Mouse (Mus musculus) layer of hippocampus, adult 8-10 months (tissue): Measurements from ENCODE around the gene Ccnk. TPM values are rescaled to one million over a fixed set of nuclear protein-coding genes. Genes with fewer than 3 reads are reported as not detected.

Source experiments
- DNase-seq, 2 experiments: peaks; one replicate each; pipeline ENCODE4 v3.0.0; 2022; ENCODE audit warnings: low spot score in 2 of 2
- total RNA-seq, 4 experiments: library from RNA; stranded (reverse); gene quantifications; 2 replicates each; pipeline ENCODE4 v1.2.4; 2022

Gene Ccnk
- total RNA-seq, 4 experiments from 2014 or later = 31.6 to 35.5 (median 34.2) TPM

- DNase-seq = no peak
Measured at GRCm38 (mm10) chr12:108221206-108221605, 41.8 kb downstream of the Ccnk start.

DNA sequence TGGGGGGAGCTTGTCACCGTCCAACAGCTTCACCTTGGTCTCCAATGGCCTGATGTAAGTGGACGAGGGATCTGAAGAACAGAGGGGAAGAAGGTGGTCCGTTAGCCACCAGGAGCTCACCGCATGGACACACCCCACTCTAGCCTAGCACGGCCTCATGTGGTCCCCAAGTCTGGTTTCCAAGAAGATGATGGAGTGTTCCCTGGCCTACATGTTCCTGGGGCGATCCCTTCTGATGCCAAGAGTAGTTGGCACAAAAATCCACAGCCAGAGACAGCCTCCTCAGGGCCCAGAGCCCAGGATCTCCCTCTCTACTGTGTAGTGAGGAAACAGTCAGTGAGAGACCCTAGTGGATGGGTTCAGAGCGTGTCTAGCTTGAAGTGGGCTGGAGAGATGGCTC lies 42.3 kb downstream of the Ccnk start:
- DNase-seq = no peak

GRCm38 (mm10) chr12:108223357-108223756 lies 44.0 kb downstream of the Ccnk start:
- no peak for DNase-seq

DNA sequence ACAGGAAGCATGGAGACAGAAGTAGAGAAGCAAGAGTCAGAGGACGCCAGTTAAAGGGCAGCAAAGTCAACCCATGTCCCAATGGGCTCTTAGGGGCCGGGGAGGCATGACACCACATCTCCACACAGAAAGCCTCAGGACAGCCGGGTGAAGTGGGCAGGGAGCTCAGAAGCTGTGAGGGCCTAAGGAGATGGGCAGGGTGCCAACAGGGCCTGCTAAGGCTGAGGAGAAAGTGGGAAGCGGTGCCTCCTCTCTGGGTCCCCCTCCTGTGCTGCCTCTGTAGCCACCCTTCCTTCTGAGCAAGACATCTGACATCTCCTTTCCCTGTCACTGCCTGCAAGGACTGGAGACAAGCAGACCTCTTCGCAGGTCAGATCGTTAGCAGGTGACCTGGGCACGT lies 46.4 kb downstream of the Ccnk start:
- no peak for DNase-seq

DNA sequence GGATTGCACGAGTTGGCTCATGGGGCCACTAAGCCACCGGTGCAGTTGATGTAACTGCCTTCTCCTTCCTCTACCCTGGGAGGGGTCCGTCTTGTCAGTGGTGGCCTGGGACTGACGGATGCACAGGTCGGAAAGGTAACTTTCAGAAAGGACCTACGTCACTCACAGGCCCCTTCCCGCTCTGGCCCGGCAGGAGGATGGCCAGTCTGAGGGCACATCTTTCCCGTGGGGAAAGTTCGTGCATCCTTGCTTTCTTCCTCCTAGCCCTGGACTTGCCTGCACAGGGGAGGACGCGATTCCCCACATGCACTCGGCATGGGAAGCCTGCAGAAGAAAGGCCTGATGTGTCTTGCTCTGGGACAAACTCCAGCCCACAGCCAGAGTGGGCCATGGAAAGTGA lies 46.8 kb downstream of the Ccnk start:
- no peak for DNase-seq

- DNase-seq = no peak
Measured at GRCm38 (mm10) chr12:108226941-108227340, 47.6 kb downstream of the Ccnk start.

DNA sequence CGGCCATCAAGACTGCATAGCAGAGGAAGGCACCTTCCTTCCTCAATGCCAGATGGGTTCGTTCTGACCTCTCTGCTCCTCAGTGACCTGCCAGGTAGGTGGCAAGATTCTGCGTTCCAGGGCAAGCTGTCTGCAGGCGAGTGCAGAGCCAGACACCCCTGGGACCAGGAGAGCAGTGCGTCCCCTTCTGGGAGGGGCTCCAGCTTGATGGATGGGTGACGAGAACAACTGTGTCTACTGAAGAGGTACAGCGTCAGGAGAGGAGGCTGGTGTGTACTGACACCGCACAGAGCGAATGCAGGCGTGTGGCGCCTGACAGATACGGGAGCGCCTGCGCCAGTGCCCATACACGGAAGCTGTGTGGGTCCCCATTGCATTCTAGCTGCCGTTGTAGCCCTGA lies 48.1 kb downstream of the Ccnk start:
- DNase-seq = no peak

DNA sequence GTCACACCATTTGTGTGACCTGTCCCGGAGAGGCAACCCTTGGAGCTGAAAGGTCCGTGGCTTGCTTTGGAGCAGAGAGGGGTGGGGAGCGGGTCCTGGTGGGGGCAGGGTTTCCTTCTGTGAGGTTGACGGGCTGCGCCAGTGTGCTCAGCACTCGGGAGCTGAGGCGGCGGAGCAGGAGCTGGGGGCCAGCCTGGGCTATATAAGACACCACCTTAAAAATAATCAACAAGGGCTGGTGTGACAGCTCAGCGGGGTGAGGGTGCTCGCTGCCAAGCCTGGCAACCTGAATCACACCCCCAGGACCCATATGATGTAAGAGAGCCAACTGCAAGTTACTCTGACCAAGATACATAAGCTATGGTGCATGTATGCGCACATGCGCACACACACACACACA lies 50.7 kb downstream of the Ccnk start:
- DNase-seq = no peak

GRCm38 (mm10) chr12:108230821-108231794 lies 51.7 kb downstream of the Ccnk start:
- no peak for DNase-seq

GRCm38 (mm10) chr12:108231901-108232300 lies 52.5 kb downstream of the Ccnk start:
- no peak for DNase-seq

DNA sequence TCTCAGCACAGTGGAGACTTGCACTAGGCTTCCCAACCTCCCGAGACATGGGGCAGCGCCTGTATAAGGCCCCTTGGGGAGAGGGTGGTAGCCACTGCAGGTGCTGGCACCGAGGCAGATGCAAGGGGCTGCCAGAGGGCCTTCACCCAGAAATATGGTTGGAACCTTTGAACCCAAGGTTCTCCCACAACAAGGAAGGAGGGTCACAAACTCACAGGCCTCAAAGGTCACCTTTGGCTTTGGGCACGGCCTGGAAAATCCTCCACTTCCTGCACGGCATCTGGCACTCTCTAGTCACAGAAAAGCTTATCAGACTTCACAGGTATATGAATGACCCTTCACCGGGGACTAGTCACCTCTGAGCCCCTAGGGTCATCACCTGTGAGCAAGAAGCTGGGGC lies 54.4 kb downstream of the Ccnk start:
- no peak for DNase-seq

GRCm38 (mm10) chr12:108234832-108235602 lies 55.6 kb downstream of the Ccnk start:
- no peak for DNase-seq

- no peak for DNase-seq
Measured at GRCm38 (mm10) chr12:108235976-108236555, 56.7 kb downstream of the Ccnk start.

DNA sequence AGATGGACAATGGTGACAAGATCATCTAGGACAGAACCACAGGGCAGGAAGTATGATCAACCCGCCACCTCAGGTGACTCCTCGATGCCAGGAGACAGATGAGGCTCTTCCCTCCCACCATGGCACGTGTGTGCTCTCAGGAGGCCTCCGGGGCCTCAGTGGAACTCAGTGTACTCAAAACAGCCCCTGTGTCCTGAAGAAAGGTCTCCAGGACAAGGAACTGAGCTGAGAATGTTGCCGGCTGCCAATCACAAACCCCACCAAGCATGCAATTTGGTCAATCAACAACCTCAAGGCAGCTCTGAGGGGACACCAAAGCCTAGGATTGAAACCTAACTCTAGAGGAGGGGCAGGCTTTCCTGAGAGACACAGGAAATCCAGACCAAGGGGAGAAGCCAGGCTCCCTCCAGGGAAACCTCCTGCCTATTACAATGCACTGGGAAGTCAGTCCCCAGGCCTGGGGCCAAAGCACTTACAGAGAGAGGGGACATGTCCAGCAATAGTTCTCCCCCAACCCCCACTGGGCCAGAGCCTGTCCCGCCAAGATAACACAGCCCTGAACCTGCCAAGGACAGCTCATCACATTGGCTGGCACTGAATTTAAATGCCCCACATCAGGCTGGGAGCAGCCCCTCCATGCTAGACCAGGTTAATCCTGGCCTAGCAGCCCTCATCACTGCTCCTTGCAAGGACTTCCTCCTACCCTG lies 58.1 kb downstream of the Ccnk start:
- no peak for DNase-seq

- no peak for DNase-seq
Measured at GRCm38 (mm10) chr12:108238395-108239035, 59.1 kb downstream of the Ccnk start.

- peak; percentile 72 to 79 for DNase-seq
Measured at GRCm38 (mm10) chr12:108239441-108239840, 60.1 kb downstream of the Ccnk start.

GRCm38 (mm10) chr12:108240401-108240890 lies 61.1 kb downstream of the Ccnk start:
- no peak for DNase-seq

- peak in 1 of 2 experiments; percentile 60 for DNase-seq
Measured at GRCm38 (mm10) chr12:108240953-108241588, 61.7 kb downstream of the Ccnk start.

DNA sequence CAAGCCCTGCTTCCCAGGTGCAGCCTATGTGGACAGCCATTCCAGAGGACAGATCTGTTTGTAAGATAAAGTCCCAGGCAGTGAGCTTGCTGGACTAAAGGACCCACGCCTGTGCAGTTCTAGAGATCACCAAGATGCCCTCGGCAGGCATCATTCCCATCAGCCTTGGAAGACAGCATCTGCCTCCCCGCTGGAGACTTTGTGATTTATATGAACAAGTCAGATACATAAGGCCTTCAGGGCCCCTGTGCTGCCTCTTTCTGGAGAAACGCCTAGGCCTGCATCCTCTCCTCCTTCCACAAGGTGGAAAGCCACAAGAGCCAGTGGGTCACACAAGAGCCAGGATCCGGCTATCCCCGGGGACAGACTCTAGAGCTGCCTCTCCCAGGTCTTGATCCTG lies 62.2 kb downstream of the Ccnk start:
- no peak for DNase-seq

GRCm38 (mm10) chr12:108242243-108242745 lies 62.9 kb downstream of the Ccnk start:
- no peak for DNase-seq
